Mouse (Mus musculus): ENCODE data around the gene Hsp90ab1. TPM values are rescaled to one million over a fixed set of nuclear protein-coding genes. Genes with fewer than 3 reads are reported as not detected.

Hsp90ab1 gene
- polyA plus RNA-seq, 1 experiment from 2014 or later, result 1,497 TPM

GRCm38 (mm10) chr17:45553065-45553464, 20.0 kb downstream of the Hsp90ab1 start:
- WGBS, result 81% methylated on average over 3 of the region's 3 CpGs
- Histone ChIP-seq H3K4me2 (no peak overlapping the region), H3K27me3 (peaks cover 18% of the 10 kb centered on the region), H3K4me3 (no peak overlapping the region), H3K4me1 (peaks cover 35% of the 10 kb centered on the region), H3K36me3 (no peaks in the 10 kb centered on the region), H3K9ac (no peak overlapping the region), H3K27ac (no peak overlapping the region), H3K9me3 (no peaks in the 10 kb centered on the region)
- no peak for ATAC-seq (ENCODE audit: insufficient number of reproducible peaks, low FRiP score, low TSS enrichment, low read depth)

GRCm38 (mm10) chr17:45551816-45552451, 21.1 kb downstream of the Hsp90ab1 start:
- ATAC-seq (ENCODE audit: insufficient number of reproducible peaks, low FRiP score, low TSS enrichment, low read depth), result no peak
- Histone ChIP-seq H3K9me3 (no peaks in the 10 kb centered on the region), H3K9ac (no peak overlapping the region), H3K4me2 (no peak overlapping the region), H3K4me3 (no peak overlapping the region), H3K27ac (no peak overlapping the region), H3K27me3 (peaks cover 26% of the 10 kb centered on the region), H3K36me3 (0 out of 2 replicates have a peak, but pooled peaks cover under 1% of the 10 kb centered on the region), H3K4me1 (peaks cover 35% of the 10 kb centered on the region)
- 5% methylated on average over 8 of the region's 8 CpGs for WGBS

- peaks cover 28% of the 10 kb centered on the region for H3K27me3 ChIP-seq
- H3K9me3 ChIP-seq, result no peaks in the 10 kb centered on the region
- H3K27ac ChIP-seq, result no peak overlapping the region
- WGBS, result 39% methylated on average over 7 of the region's 7 CpGs
- peaks cover 30% of the 10 kb centered on the region for H3K4me1 ChIP-seq
- no peak overlapping the region for H3K9ac ChIP-seq
- no peak overlapping the region for H3K4me3 ChIP-seq
- 0 out of 2 replicates have a peak, but pooled peaks cover 3% of the 10 kb centered on the region for H3K36me3 ChIP-seq
- no peak for ATAC-seq (ENCODE audit: insufficient number of reproducible peaks, low FRiP score, low TSS enrichment, low read depth)
- no peak overlapping the region for H3K4me2 ChIP-seq
These were observed 21.7 kb downstream of the Hsp90ab1 start for GRCm38 (mm10) chr17:45551249-45551796.

- peak overlapping the region; percentile 94 for H3K4me2 ChIP-seq
- no peak overlapping the region for H3K27ac ChIP-seq
- no peak overlapping the region for H3K9ac ChIP-seq
- ATAC-seq (ENCODE audit: insufficient number of reproducible peaks, low FRiP score, low TSS enrichment, low read depth), result no peak
- H3K36me3 ChIP-seq, result 0 out of 2 replicates have a peak, but pooled peaks cover 4% of the 10 kb centered on the region
- 35% methylated on average over 5 of the region's 5 CpGs for WGBS
- peaks cover 39% of the 10 kb centered on the region for H3K27me3 ChIP-seq
- peaks cover 28% of the 10 kb centered on the region for H3K4me1 ChIP-seq
- H3K9me3 ChIP-seq, result no peaks in the 10 kb centered on the region
- no peak overlapping the region for H3K4me3 ChIP-seq
These were observed 22.8 kb downstream of the Hsp90ab1 start for GRCm38 (mm10) chr17:45550253-45550652.

- WGBS, result 3% methylated on average over 14 of the region's 29 CpGs
- Histone ChIP-seq H3K27ac (peak within 1 kb of the TSS; percentile 54), H3K9me3 (no peaks in the 10 kb centered on the region), H3K36me3 (0 out of 2 replicates have a peak, but pooled peaks cover 8% of the 10 kb centered on the region), H3K4me3 (peak within 1 kb of the TSS; percentile 72), H3K27me3 (peaks cover 44% of the 10 kb centered on the region), H3K4me1 (peaks cover 30% of the 10 kb centered on the region), H3K9ac (peak within 1 kb of the TSS; percentile 71), H3K4me2 (peak within 1 kb of the TSS; percentile 94)
- no peak for ATAC-seq (ENCODE audit: insufficient number of reproducible peaks, low FRiP score, low TSS enrichment, low read depth)
These were observed 23.4 kb downstream of the Hsp90ab1 start, which contains the start of gene Tmem151b for GRCm38 (mm10) chr17:45549617-45550181. Gene Tmem151b, minus strand, starts transcription at chr17:45549677.

GRCm38 (mm10) chr17:45548541-45549512, 24.2 kb downstream of the Hsp90ab1 start:
- H3K9me3 ChIP-seq, result no peaks in the 10 kb centered on the region
- peak overlapping the region; percentile 71 for H3K9ac ChIP-seq
- H3K27ac ChIP-seq, result peak overlapping the region; percentile 22; the same call in 1 of the 2 replicates
- 0 out of 2 replicates have a peak, but pooled peaks cover 12% of the 10 kb centered on the region for H3K36me3 ChIP-seq
- H3K27me3 ChIP-seq, result peaks cover 53% of the 10 kb centered on the region
- no peak for ATAC-seq (ENCODE audit: insufficient number of reproducible peaks, low FRiP score, low TSS enrichment, low read depth)
- peak overlapping the region; percentile 94 for H3K4me2 ChIP-seq
- peaks cover 37% of the 10 kb centered on the region for H3K4me1 ChIP-seq
- 4% methylated on average over 48 of the region's 68 CpGs for WGBS
- H3K4me3 ChIP-seq, result peak overlapping the region; percentile 72

- WGBS, result 88% methylated on average over 5 of the region's 5 CpGs
- H3K4me2 ChIP-seq, result no peak overlapping the region
- peaks cover 39% of the 10 kb centered on the region for H3K4me1 ChIP-seq
These were observed 25.4 kb downstream of the Hsp90ab1 start for GRCm38 (mm10) chr17:45547461-45548190.

GRCm38 (mm10) chr17:45546941-45547340, 26.1 kb downstream of the Hsp90ab1 start:
- 69% methylated on average over 16 of the region's 16 CpGs for whole genome bisulfite sequencing
- H3K9me3 ChIP-seq, result no peaks in the 10 kb centered on the region
- peaks cover 67% of the 10 kb centered on the region for H3K27me3 ChIP-seq
- no peak overlapping the region for H3K4me2 ChIP-seq
- H3K27ac ChIP-seq, result no peak overlapping the region
- ATAC-seq (ENCODE audit: insufficient number of reproducible peaks, low FRiP score, low TSS enrichment, low read depth), result no peak
- no peak overlapping the region for H3K4me3 ChIP-seq
- 0 out of 2 replicates have a peak, but pooled peaks cover 12% of the 10 kb centered on the region for H3K36me3 ChIP-seq
- peaks cover 38% of the 10 kb centered on the region for H3K4me1 ChIP-seq
- no peak overlapping the region for H3K9ac ChIP-seq

More at GRCm38 (mm10) chr17:45547461-45548190, 25.4 kb downstream of the Hsp90ab1 start:
- Histone ChIP-seq H3K27me3 (peaks cover 62% of the 10 kb centered on the region), H3K9ac (no peak overlapping the region), H3K9me3 (no peaks in the 10 kb centered on the region), H3K36me3 (0 out of 2 replicates have a peak, but pooled peaks cover 12% of the 10 kb centered on the region), H3K27ac (no peak overlapping the region), H3K4me3 (no peak overlapping the region)
- no peak for ATAC-seq (ENCODE audit: insufficient number of reproducible peaks, low FRiP score, low TSS enrichment, low read depth)

- no peak for ATAC-seq (ENCODE audit: insufficient number of reproducible peaks, low FRiP score, low TSS enrichment, low read depth)
- Histone ChIP-seq H3K36me3 (0 out of 2 replicates have a peak, but pooled peaks cover 12% of the 10 kb centered on the region), H3K27ac (no peak overlapping the region), H3K27me3 (peaks cover 80% of the 10 kb centered on the region), H3K4me3 (peak overlapping the region; percentile 19), H3K9ac (no peak overlapping the region), H3K4me1 (peaks cover 36% of the 10 kb centered on the region), H3K4me2 (peak overlapping the region; percentile 39), H3K9me3 (no peaks in the 10 kb centered on the region)
- WGBS, result 21% methylated on average over 74 of the region's 74 CpGs
These were observed 27.7 kb downstream of the Hsp90ab1 start for GRCm38 (mm10) chr17:45545278-45545961.

GRCm38 (mm10) chr17:45544873-45545277, 28.2 kb downstream of the Hsp90ab1 start:
- H3K9ac ChIP-seq, result no peak overlapping the region
- peak overlapping the region; percentile 39 for H3K4me2 ChIP-seq
- H3K9me3 ChIP-seq, result no peaks in the 10 kb centered on the region
- peaks cover 84% of the 10 kb centered on the region for H3K27me3 ChIP-seq
- H3K4me1 ChIP-seq, result peaks cover 32% of the 10 kb centered on the region
- H3K27ac ChIP-seq, result no peak overlapping the region
- H3K4me3 ChIP-seq, result peak overlapping the region; percentile 19
- 0 out of 2 replicates have a peak, but pooled peaks cover 12% of the 10 kb centered on the region for H3K36me3 ChIP-seq
- no peak for ATAC-seq (ENCODE audit: insufficient number of reproducible peaks, low FRiP score, low TSS enrichment, low read depth)
- WGBS, result 25% methylated on average over 46 of the region's 46 CpGs

All from limb, embryonic 15.5 days (tissue).